Mouse (Mus musculus) bone marrow, adult 2 months (tissue): ENCODE measurements around the gene Tfip11.

Source experiments
- CTCF ChIP-seq: fragments of 200-500 bp; IDR thresholded peaks from 2 replicates; pipeline ENCODE4 v1.5.1; 2011; ENCODE audit warnings: low read length, control low read depth; ENCODE audit not compliant: control insufficient read depth, insufficient read depth
- POLR2A ChIP-seq: fragments of 200-500 bp; IDR thresholded peaks from 2 replicates; pipeline ENCODE4 v1.6.1; 2011; ENCODE audit warnings: low read depth, mild to moderate bottlenecking, control low read depth, low read length, borderline replicate concordance; ENCODE audit not compliant: control insufficient read depth

DNA sequence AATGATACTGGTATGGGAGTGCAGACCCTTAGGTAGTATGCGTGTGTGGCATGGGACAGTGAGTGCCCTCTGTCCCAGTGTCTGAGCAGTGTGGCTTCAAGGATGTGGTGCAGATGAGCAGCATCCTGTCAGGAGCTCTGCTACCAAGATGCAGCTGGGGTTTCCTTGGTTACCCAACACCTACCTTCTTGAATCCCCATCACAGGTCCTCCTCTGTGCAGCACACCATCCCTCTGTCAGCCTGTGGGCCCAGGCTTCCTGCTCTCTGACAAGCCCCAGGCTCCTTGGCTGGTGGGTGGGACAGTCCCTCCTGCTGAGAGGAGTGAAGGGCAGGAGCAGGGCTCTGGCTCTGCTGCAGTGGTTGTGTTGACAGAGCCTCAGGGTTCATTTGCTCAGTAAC is 51.2 kb downstream of the Tfip11 start:
- no peak for TF ChIP-seq CTCF
- TF ChIP-seq POLR2A: no peak
